Mouse (Mus musculus) G1E (cell line): ENCODE measurements around the gene Gm49388. TPM values are rescaled to one million over a fixed set of nuclear protein-coding genes. Genes with fewer than 3 reads are reported as not detected.

Source experiments
- ATAC-seq: 2 replicates; pipeline ENCODE4 v1.8.0; 2016; ENCODE audit warnings: mild to moderate bottlenecking; ENCODE audit not compliant: insufficient number of reproducible peaks, poor library complexity, low FRiP score, severe bottlenecking; ENCODE audit errors: extremely low read depth
- DNase-seq: peaks from one replicate; pipeline ENCODE4 v3.0.0; 2012; ENCODE audit warnings: low spot score
- H3K27me3 ChIP-seq: 2 replicates; pipeline ENCODE4 v1.6.1; 2012; ENCODE audit warnings: mild to moderate bottlenecking, low read length, inconsistent platforms; ENCODE audit not compliant: insufficient read depth
- H3K36me3 ChIP-seq: replicated peaks from 2 replicates; pipeline ENCODE3; 2012; ENCODE audit warnings: mild to moderate bottlenecking, inconsistent platforms
- H3K4me1 ChIP-seq: 2 replicates; pipeline ENCODE4 v1.6.1; 2012; ENCODE audit warnings: low read depth, low read length, inconsistent platforms, mixed read lengths; ENCODE audit not compliant: insufficient read depth
- H3K4me3 ChIP-seq: 2 replicates; pipeline ENCODE4 v1.5.1; 2012; ENCODE audit warnings: low read depth, mild to moderate bottlenecking, inconsistent platforms, low read length, moderate library complexity, mixed read lengths
- H3K9me3 ChIP-seq: replicated peaks from 2 replicates; pipeline ENCODE4 v1.6.1; 2012; ENCODE audit warnings: inconsistent platforms
- CTCF ChIP-seq: IDR thresholded peaks from 2 replicates; pipeline ENCODE4 v1.5.1; 2012; ENCODE audit warnings: low read depth, low read length, inconsistent platforms, mixed read lengths
- GATA1 ChIP-seq: IDR thresholded peaks from 2 replicates; pipeline ENCODE4 v1.6.1; 2012; ENCODE audit warnings: borderline replicate concordance, low read length, inconsistent platforms, mixed read lengths
- GATA2 ChIP-seq: IDR thresholded peaks from 2 replicates; pipeline ENCODE4 v1.6.1; 2012; ENCODE audit warnings: low read depth, low read length, inconsistent platforms, borderline replicate concordance
- POLR2AphosphoS5 ChIP-seq: IDR thresholded peaks from 2 replicates; pipeline ENCODE4 v1.6.1; 2012; ENCODE audit warnings: low read depth, low read length, inconsistent platforms; ENCODE audit not compliant: insufficient replicate concordance
- TAL1 ChIP-seq: conservative IDR thresholded peaks from 2 replicates; pipeline ENCODE4 v1.6.1; 2012; ENCODE audit warnings: low read depth, low read length, inconsistent platforms, mixed read lengths
- polyA plus RNA-seq: library from polyadenylated mRNA; stranded (reverse); fragments of >175 nt; gene quantifications from 2 replicates; pipeline ENCODE4 v1.2.3, GENCODE M21; 2012
- total RNA-seq, 2 experiments: library from RNA; stranded (forward) in 1 of 2; stranded (reverse) in 1 of 2; fragments of 200-1000 nt in 1 of 2; fragments of >200 nt in 1 of 2; fragmentation: Nextera tagmentation in 1 of 2; gene quantifications; 2 replicates each; pipeline ENCODE4 v1.2.3; 2014 to 2017

Gm49388 gene
- total and polyA plus RNA-seq, 3 experiments = 1.1 to 4.7 TPM; not detected in 1

DNA sequence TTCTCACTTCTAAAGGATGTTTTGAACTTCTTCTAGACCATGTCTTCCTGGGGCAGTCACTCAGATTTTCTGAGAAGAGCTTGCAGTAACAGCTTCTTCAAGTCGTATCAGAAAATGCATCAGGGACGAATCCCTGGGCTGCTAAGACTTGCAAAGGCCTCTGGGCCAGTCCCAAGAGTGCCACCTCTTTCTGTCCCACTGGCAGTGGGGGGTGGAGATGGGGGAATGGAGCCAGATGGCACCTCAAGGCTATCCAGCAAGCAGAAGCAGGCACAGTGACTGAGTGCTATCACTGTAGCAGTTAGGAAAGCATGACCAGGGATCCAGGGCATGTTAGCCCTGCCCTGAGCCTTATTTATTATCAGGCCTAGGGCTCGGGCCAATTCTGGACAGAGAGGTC lies 26.9 kb downstream of the Gm49388 start:
- no peak for ATAC-seq
- Histone ChIP-seq H3K36me3 (no peaks in the 10 kb centered on the region), H3K4me3 (no peak overlapping the region), H3K27me3 (peaks cover 19% of the 10 kb centered on the region), H3K4me1 (peaks cover 29% of the 10 kb centered on the region), H3K9me3 (no peaks in the 10 kb centered on the region)
- DNase-seq = no peak
- TF ChIP-seq TAL1 = no peak
- TF ChIP-seq POLR2AphosphoS5 = no peak
- TF ChIP-seq GATA2 = no peak
- no peak for TF ChIP-seq CTCF
- no peak for TF ChIP-seq GATA1

DNA sequence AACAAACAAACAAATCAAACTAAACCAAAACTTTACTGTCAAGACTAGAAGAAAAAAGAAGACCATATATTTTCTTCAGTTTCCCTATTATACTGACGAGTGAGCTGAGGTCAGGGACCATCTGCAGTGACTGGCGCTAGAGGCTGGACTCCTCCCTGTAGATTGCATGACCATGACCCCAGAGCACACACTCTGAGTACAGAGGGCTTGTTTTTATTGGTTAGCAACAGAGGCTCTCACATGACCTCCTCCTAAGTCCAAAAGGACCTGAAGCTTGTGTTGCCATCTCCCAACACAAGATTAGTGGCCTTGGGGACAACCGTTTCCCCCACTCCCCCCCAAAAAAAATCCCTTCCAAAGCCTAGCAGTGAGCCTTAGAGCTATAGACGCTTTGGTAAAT lies 28.4 kb downstream of the Gm49388 start:
- Histone ChIP-seq H3K36me3 (no peaks in the 10 kb centered on the region), H3K9me3 (no peaks in the 10 kb centered on the region), H3K4me1 (peaks cover 17% of the 10 kb centered on the region), H3K4me3 (no peak overlapping the region), H3K27me3 (peaks cover 29% of the 10 kb centered on the region)
- TF ChIP-seq GATA1 (no peak), CTCF (no peak)
- DNase-seq = no peak
- ATAC-seq = no peak

DNA sequence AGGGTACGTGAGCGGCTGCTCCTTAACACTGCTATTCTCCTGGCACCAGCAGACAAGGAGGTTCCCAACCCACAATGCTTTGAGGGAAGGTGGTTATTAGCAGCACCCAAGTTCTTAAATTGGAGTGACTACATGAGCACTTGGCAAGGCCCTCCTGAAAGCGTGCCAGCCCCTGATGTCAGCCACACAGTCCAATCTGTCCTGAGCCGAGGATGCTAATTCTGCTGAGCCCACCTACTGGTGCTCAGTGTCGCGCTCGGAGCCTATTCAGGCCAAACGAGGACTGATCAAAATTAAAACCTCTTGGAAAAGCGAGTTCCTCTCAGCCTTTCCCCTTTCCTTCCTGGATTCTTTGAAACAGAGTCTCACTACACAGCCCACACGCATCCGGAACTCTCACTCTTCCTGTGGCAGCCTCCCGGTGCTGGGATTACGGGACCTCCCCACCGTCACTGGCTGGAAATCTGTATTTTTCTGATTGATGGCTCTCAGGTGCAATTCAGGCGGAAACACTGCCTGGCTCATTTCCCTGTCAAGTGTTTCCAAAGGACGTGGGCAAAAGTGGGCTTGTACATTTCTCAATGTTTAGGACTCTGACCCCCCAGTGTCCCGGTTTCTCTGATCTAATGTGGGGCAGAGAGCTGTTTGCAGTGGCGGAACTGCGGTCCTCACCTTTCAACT lies 29.0 kb downstream of the Gm49388 start:
- Histone ChIP-seq H3K4me3 (no peak overlapping the region), H3K27me3 (peaks cover 29% of the 10 kb centered on the region), H3K4me1 (peaks cover 12% of the 10 kb centered on the region), H3K36me3 (no peaks in the 10 kb centered on the region), H3K9me3 (no peaks in the 10 kb centered on the region)
- TF ChIP-seq POLR2AphosphoS5 = no peak
- TF ChIP-seq TAL1 = no peak
- TF ChIP-seq GATA2 = no peak
- no peak for TF ChIP-seq CTCF
- TF ChIP-seq GATA1 = no peak
- ATAC-seq (no peak), DNase-seq (no peak)

DNA sequence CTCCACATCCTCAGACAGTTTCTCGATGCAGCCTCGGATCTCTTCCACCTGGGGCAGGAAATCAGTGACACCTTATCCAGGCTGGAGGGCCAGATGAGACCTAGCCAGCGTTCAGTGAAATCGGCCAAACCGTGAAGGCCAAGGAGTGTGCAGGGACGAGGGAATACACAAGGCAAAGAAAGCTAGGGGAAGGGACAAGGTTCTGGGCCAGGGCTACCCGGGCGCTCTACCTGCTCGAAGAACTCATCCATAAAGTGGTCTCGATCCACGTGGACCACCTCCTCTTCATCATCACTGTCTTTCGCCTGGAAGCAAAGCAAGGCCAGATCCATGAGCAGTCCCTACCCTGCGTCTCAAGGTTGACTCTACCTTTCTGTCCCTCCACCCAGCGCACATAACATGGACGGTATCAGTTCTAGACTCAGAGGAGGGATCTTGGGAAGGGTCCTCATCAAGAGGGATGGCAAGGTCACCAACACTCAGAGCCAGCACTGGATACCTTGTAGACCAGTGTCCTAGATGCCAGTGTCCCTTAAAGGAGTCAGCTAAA lies 29.8 kb downstream of the Gm49388 start:
- H3K9me3 ChIP-seq = no peaks in the 10 kb centered on the region
- peaks cover 12% of the 10 kb centered on the region for H3K4me1 ChIP-seq
- DNase-seq (no peak), ATAC-seq (no peak)
- no peaks in the 10 kb centered on the region for H3K36me3 ChIP-seq
- peaks cover 29% of the 10 kb centered on the region for H3K27me3 ChIP-seq
- H3K4me3 ChIP-seq = no peak overlapping the region
- no peak for TF ChIP-seq POLR2AphosphoS5
- TF ChIP-seq GATA1 = no peak
- TF ChIP-seq CTCF = no peak
- no peak for TF ChIP-seq TAL1
- no peak for TF ChIP-seq GATA2

DNA sequence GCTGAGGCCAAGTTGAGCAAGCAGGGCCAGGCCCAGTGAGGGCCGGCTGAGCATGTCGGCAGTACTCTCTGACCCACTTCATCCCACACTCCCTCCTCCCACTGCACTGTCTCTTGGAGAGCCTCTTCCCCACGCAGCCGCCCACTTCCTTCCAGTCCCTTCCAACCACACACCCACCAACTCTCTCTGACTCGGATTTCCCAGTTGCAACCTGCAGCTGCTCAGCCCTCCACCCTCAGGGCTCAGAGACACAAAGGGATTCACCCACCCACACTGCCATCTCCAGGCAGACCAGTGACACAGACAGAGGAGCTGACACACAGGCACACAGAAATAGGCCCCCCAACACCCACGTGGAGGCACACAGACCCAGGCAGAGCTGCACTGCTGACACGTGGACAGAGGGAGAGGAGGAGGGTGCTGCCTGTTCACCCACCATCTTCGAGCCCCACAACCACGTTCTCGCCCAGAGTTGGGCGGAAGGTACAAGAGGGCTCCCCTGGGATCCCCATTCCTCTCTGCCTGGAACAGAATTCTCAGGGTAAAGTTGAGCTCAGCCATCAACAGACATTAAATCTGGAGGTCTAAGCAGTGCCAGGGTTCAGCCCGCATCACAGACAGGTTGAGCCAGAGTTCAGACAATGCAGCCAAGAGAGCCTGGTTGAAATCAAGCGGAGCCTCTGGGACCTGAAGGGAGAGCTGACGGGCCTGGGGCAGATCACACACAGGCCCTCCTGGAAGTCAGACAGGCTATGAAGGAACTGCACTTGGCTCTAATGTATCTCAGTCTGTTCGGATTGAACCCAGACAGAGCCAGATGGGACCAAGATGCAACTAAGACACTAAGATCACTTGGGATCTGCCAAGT lies 30.8 kb downstream of the Gm49388 start:
- no peak for DNase-seq
- H3K36me3 ChIP-seq = no peaks in the 10 kb centered on the region
- peaks cover 12% of the 10 kb centered on the region for H3K4me1 ChIP-seq
- no peak overlapping the region for H3K4me3 ChIP-seq
- TF ChIP-seq CTCF = no peak
- no peak for TF ChIP-seq POLR2AphosphoS5
- no peak for TF ChIP-seq TAL1
- no peak for TF ChIP-seq GATA2
- TF ChIP-seq GATA1 = no peak
- H3K9me3 ChIP-seq = no peaks in the 10 kb centered on the region
- peaks cover 29% of the 10 kb centered on the region for H3K27me3 ChIP-seq
- ATAC-seq = no peak; the same call in 1 of the 2 replicates

DNA sequence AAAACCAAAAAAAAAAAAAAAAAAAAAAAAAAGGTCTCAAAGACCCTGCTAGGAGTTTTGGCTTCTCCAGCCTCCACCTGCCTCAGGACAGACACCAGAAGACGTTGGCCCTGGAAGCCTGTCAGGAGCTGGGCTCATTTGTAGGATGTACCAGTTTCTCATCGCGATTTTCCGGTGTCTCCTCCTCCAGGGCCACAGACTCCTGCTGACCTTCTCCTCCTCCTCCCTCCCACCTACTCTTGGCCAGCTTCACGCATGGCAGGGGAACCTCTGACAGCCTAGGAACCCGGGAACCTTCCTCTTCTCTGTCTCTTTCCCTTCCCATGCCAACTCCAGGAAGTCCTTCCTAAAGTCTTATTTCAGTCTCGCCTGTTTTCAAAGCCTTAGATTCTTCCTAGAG lies 31.6 kb downstream of the Gm49388 start:
- H3K36me3 ChIP-seq = no peaks in the 10 kb centered on the region
- ATAC-seq = no peak
- TF ChIP-seq GATA1 (no peak), POLR2AphosphoS5 (no peak), GATA2 (no peak), TAL1 (no peak), CTCF (no peak)

More for the DNA sequence above, 31.6 kb downstream of the Gm49388 start:
- Histone ChIP-seq H3K27me3 (peaks cover 29% of the 10 kb centered on the region), H3K4me3 (no peak overlapping the region), H3K4me1 (peaks cover 12% of the 10 kb centered on the region), H3K9me3 (no peaks in the 10 kb centered on the region)
- DNase-seq = no peak
